Mouse (Mus musculus): ENCODE data around the gene Kcnd1.
A peak's percentile ranks its signal among the peaks of the same experiment; 100 is the strongest.

GRCm38 (mm10) chrX:7797327-7797726 is 24.8 kb upstream of the Kcnd1 start:
- peak; percentile 19; the same call in 1 of the 2 replicates for TF ChIP-seq CTCF (IDR thresholded peaks at IDR 0.05; ENCODE audit: low read depth, low read length)
- TF ChIP-seq POLR2A (IDR thresholded peaks at IDR 0.05; ENCODE audit: extremely low read depth, insufficient read depth, low read length) = no peak
